Mouse (Mus musculus) kidney, embryonic 14.5 days (tissue): ENCODE measurements around the gene P2ry2. TPM values are rescaled to one million over a fixed set of nuclear protein-coding genes. Genes with fewer than 3 reads are reported as not detected.
A peak's percentile ranks its signal among the peaks of the same experiment; 100 is the strongest.

Source experiments
- ATAC-seq: fragments of 200-750 bp; cut with Nextera tagmentation; 2 replicates; pipeline ENCODE4 v1.8.0; 2017; ENCODE audit warnings: moderate number of reproducible peaks, mild to moderate bottlenecking, moderate TSS enrichment, moderate library complexity; ENCODE audit not compliant: low FRiP score, low TSS enrichment
- H3K27ac ChIP-seq: fragments of 300-500 bp; sonication (generic); 2 replicates; pipeline ENCODE4 v1.5.1; 2014; ENCODE audit warnings: low read depth, mild to moderate bottlenecking, low read length, moderate library complexity, mixed read lengths
- H3K27me3 ChIP-seq: fragments of 300-500 bp; sonication (generic); 2 replicates; pipeline ENCODE4 v1.6.1; 2014; ENCODE audit warnings: mild to moderate bottlenecking, low read length; ENCODE audit not compliant: control insufficient read depth, insufficient read depth
- H3K36me3 ChIP-seq: fragments of 300-500 bp; sonication (generic); 2 replicates; pipeline ENCODE4 v1.6.1; 2014; ENCODE audit warnings: low read length, mixed read lengths; ENCODE audit not compliant: control insufficient read depth, insufficient read depth
- H3K4me1 ChIP-seq: fragments of 300-500 bp; sonication (generic); 2 replicates; pipeline ENCODE4 v1.6.1; 2014; ENCODE audit warnings: low read length, mixed read lengths; ENCODE audit not compliant: control insufficient read depth, insufficient read depth
- H3K4me2 ChIP-seq: fragments of 300-500 bp; sonication (generic); replicated peaks from 2 replicates; pipeline ENCODE4 v1.6.1; 2014; ENCODE audit warnings: low read depth, mild to moderate bottlenecking, low read length
- H3K4me3 ChIP-seq: fragments of 300-500 bp; sonication (generic); 2 replicates; pipeline ENCODE4 v1.5.1; 2014; ENCODE audit warnings: mild to moderate bottlenecking, low read length
- H3K9ac ChIP-seq: fragments of 300-500 bp; sonication (generic); 2 replicates; pipeline ENCODE4 v1.6.1; 2014; ENCODE audit warnings: low read depth, mild to moderate bottlenecking, low read length, moderate library complexity
- H3K9me3 ChIP-seq: fragments of 300-500 bp; sonication (generic); 2 replicates; pipeline ENCODE4 v1.6.1; 2016; ENCODE audit warnings: low read length; ENCODE audit not compliant: control insufficient read depth
- WGBS: fragments of 180-500 bp; shearing (Covaris S2); extraction: QIAGEN DNeasy Blood & Tissue Kit; methylation state at CpG from one replicate; pipeline ENCODE4 v1.1.7; 2014; 5-methylcytosine and 5-hydroxymethylcytosine counted together
- polyA plus RNA-seq: library from polyadenylated mRNA; unstranded; fragments of >200 nt; fragmentation: Nextera tagmentation; extraction: Ambion mirVana; gene quantifications from 2 replicates; pipeline ENCODE4 v1.2.1, GENCODE M21; 2014

The P2ry2 gene
- polyA plus RNA-seq, 1 experiment from 2014 or later = 0.72 TPM

GRCm38 (mm10) chr7:100984452-100985395, 27.9 kb downstream of the P2ry2 start:
- WGBS = 37% methylated on average over 21 of the region's 21 CpGs
- Histone ChIP-seq H3K4me2 (peak overlapping the region; percentile 25; the same call in 1 of the 2 replicates), H3K9me3 (no peaks in the 10 kb centered on the region), H3K36me3 (no peaks in the 10 kb centered on the region), H3K9ac (no peak overlapping the region), H3K4me3 (no peak overlapping the region), H3K27ac (peak overlapping the region; percentile 10; the same call in 1 of the 2 replicates), H3K27me3 (no peaks in the 10 kb centered on the region), H3K4me1 (peaks cover 10% of the 10 kb centered on the region; the same call in 1 of the 2 replicates)
- peak; percentile 68 for ATAC-seq

DNA sequence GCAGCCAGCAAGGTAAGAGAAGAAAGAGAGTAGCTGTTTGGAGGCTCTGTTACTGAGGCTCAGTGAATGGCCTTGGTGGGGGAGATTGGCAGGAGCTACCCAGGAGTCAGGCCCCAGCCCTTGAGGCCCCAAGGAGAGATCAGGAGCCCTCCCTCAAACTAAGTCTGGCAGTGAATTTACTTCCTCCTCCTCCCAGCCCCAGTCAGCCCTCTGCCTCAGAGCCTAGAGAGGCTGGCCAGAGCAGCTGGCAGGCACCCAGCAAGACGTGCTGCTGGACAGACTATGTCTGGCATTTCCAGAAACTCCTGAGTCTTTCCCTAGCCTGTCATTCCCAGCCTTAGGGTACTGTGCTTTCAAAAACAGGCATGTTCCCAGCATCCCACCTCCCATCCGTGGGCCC, 33.5 kb downstream of the P2ry2 start:
- Histone ChIP-seq H3K27me3 (peaks cover 14% of the 10 kb centered on the region), H3K9me3 (no peaks in the 10 kb centered on the region), H3K4me3 (no peak overlapping the region), H3K27ac (no peak overlapping the region), H3K4me1 (peaks cover 6% of the 10 kb centered on the region; the same call in 1 of the 2 replicates), H3K9ac (no peak overlapping the region), H3K36me3 (no peaks in the 10 kb centered on the region), H3K4me2 (no peak overlapping the region)
- WGBS = 44% methylated on average over 2 of the region's 2 CpGs
- peak; percentile 42; the same call in 1 of the 2 replicates for ATAC-seq

DNA sequence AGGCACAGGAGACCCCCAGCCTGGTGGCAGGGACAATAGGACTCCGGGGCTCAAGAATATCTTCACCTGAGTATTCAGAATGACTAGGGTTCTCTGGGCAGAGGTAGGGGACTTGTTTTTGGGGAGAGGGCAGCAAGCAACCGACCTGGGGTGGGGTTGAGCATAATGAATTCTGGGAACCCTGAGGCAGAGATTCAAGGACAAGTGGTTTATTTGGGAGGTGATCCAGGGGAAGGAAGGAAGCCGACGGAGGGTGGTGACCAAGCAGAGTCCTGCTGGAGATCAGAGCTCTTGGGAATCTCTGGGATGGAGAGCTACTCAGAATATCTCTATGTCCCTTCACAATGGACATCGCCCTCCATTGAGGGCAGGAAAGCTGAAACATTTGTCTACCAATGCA, 34.5 kb downstream of the P2ry2 start:
- ATAC-seq = no peak
- 89% methylated on average over 5 of the region's 5 CpGs for WGBS

GRCm38 (mm10) chr7:100974135-100974903, 38.3 kb downstream of the P2ry2 start, which contains the start of gene P2ry6:
P2ry6 (minus strand) TSS chr7:100974649.
- peak within 1 kb of the TSS; percentile 19; the same call in 1 of the 2 replicates for H3K9ac ChIP-seq
- peaks cover 26% of the 10 kb centered on the region for H3K27me3 ChIP-seq
- peak within 1 kb of the TSS; percentile 72 for H3K4me2 ChIP-seq
- H3K4me3 ChIP-seq = peak within 1 kb of the TSS; percentile 36
- H3K27ac ChIP-seq = no peak within 1 kb of the TSS
- WGBS = 6% methylated on average over 36 of the region's 36 CpGs
- H3K36me3 ChIP-seq = no peaks in the 10 kb centered on the region
- peaks cover 8% of the 10 kb centered on the region for H3K4me1 ChIP-seq
- no peaks in the 10 kb centered on the region for H3K9me3 ChIP-seq
- peak; percentile 41; the same call in 1 of the 2 replicates for ATAC-seq

More for the DNA sequence above, 34.5 kb downstream of the P2ry2 start:
- Histone ChIP-seq H3K27ac (no peak overlapping the region), H3K9me3 (no peaks in the 10 kb centered on the region), H3K4me3 (no peak overlapping the region), H3K4me1 (peaks cover 8% of the 10 kb centered on the region; the same call in 1 of the 2 replicates), H3K9ac (no peak overlapping the region), H3K36me3 (no peaks in the 10 kb centered on the region), H3K4me2 (no peak overlapping the region), H3K27me3 (peaks cover 22% of the 10 kb centered on the region)

GRCm38 (mm10) chr7:100972875-100973274, 39.8 kb downstream of the P2ry2 start:
- no peak for ATAC-seq

DNA sequence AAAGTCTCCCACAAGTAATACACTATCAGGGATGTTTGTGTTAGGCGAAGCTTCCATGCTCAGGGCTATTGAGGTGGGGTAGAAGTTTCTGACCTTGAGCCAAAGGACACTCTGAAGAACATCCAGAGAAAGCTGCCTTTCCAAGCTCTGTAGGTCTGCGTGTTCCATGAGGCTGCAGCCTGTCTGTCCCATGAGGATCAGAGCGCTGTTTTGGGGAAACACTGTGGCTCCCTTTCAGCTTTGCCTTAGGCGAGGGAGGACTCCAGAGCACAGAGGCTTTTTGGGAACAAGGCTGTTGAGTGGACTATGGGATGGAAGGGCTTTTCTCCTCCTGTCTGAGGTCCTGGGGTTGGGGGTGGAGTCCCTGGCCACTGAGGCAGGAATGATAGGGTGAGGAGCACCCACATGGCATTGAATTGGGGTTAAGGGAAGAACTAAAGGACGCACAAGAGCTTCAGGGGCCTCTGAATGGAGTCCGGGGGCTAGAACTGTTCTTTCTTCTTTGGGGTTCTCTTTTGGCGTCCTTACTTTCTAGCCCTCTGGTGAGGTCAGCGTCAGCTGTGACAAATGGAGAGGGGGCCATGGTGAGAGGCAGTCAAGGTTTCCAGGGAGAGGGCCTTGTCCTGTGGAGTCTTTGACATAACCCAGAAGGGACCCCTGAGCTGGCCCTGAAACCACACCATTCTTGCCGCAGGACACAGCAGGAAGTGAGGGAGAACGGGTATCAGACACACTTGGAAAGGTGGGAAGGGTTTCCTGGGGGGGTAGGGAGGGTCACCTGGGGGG, 43.6 kb downstream of the P2ry2 start:
- ATAC-seq = no peak
- WGBS = 87% methylated on average over 10 of the region's 10 CpGs
- H3K36me3 ChIP-seq = no peaks in the 10 kb centered on the region
- H3K9ac ChIP-seq = no peak overlapping the region
- H3K4me1 ChIP-seq = peaks cover 2% of the 10 kb centered on the region
- H3K9me3 ChIP-seq = no peaks in the 10 kb centered on the region
- no peak overlapping the region for H3K4me2 ChIP-seq
- H3K27me3 ChIP-seq = peaks cover 11% of the 10 kb centered on the region
- no peak overlapping the region for H3K27ac ChIP-seq
- no peak overlapping the region for H3K4me3 ChIP-seq

More at GRCm38 (mm10) chr7:100972875-100973274, 39.8 kb downstream of the P2ry2 start:
- H3K4me2 ChIP-seq = no peak overlapping the region
- peaks cover 26% of the 10 kb centered on the region for H3K27me3 ChIP-seq
- no peaks in the 10 kb centered on the region for H3K9me3 ChIP-seq
- no peak overlapping the region for H3K4me3 ChIP-seq
- no peak overlapping the region for H3K9ac ChIP-seq
- 57% methylated on average over 3 of the region's 3 CpGs for WGBS
- peaks cover 8% of the 10 kb centered on the region for H3K4me1 ChIP-seq
- no peak overlapping the region for H3K27ac ChIP-seq
- H3K36me3 ChIP-seq = no peaks in the 10 kb centered on the region

- ATAC-seq = no peak
- no peaks in the 10 kb centered on the region for H3K9me3 ChIP-seq
- no peak overlapping the region for H3K4me2 ChIP-seq
- no peak overlapping the region for H3K4me3 ChIP-seq
- peaks cover 6% of the 10 kb centered on the region for H3K27me3 ChIP-seq
- no peaks in the 10 kb centered on the region for H3K36me3 ChIP-seq
- H3K27ac ChIP-seq = no peak overlapping the region
- no peaks in the 10 kb centered on the region; the same call in 1 of the 2 replicates for H3K4me1 ChIP-seq
- no peak overlapping the region for H3K9ac ChIP-seq
- 79% methylated on average over 6 of the region's 6 CpGs for WGBS
Observed at GRCm38 (mm10) chr7:100968376-100968775, 44.3 kb downstream of the P2ry2 start.

GRCm38 (mm10) chr7:100967850-100968249, 44.8 kb downstream of the P2ry2 start:
- no peak overlapping the region for H3K9ac ChIP-seq
- no peaks in the 10 kb centered on the region for H3K9me3 ChIP-seq
- H3K4me1 ChIP-seq = no peaks in the 10 kb centered on the region; the same call in 1 of the 2 replicates
- H3K27ac ChIP-seq = no peak overlapping the region
- no peak overlapping the region for H3K4me3 ChIP-seq
- no peak overlapping the region for H3K4me2 ChIP-seq
- 77% methylated on average over 9 of the region's 9 CpGs for WGBS
- ATAC-seq = no peak
- H3K27me3 ChIP-seq = 0 out of 2 replicates have a peak, but pooled peaks cover 1% of the 10 kb centered on the region
- H3K36me3 ChIP-seq = no peaks in the 10 kb centered on the region
